Mouse (Mus musculus) CH12.LX (cell line): ENCODE data around the gene Efcab2.

Experiments used
- CTCF ChIP-seq, 2 experiments: IDR thresholded peaks in 1 of 2; conservative IDR thresholded peaks in 1 of 2; 2 replicates each; pipeline ENCODE4 v1.5.1; 2011 to 2012; ENCODE audit warnings: low read depth in 2 of 2, low read length in 2 of 2, improper control_type of control experiment in 1 of 2, inconsistent platforms in 1 of 2, mild to moderate bottlenecking in 1 of 2, moderate library complexity in 1 of 2
- ELF1 ChIP-seq: IDR thresholded peaks from 2 replicates; pipeline ENCODE4 v1.6.1; 2014; ENCODE audit warnings: low read depth, mild to moderate bottlenecking, inconsistent platforms, low read length, improper control_type of control experiment
- MEF2A ChIP-seq: IDR thresholded peaks from 2 replicates; pipeline ENCODE4 v1.6.1; 2014; ENCODE audit warnings: low read depth, mild to moderate bottlenecking, inconsistent platforms, low read length, improper control_type of control experiment, borderline replicate concordance
- POLR2A ChIP-seq: IDR thresholded peaks from 2 replicates; pipeline ENCODE4 v1.6.1; 2011; ENCODE audit warnings: low read depth, mild to moderate bottlenecking, improper control_type of control experiment, low read length
- SMC3 ChIP-seq: IDR thresholded peaks from 2 replicates; pipeline ENCODE4 v1.6.1; 2011; ENCODE audit warnings: low read depth, low read length, improper control_type of control experiment
- UBTF ChIP-seq: IDR thresholded peaks from 2 replicates; pipeline ENCODE4 v1.6.1; 2012; ENCODE audit warnings: low read depth, mild to moderate bottlenecking, inconsistent platforms, low read length, improper control_type of control experiment, moderate library complexity
- ZNF384 ChIP-seq: IDR thresholded peaks from 2 replicates; pipeline ENCODE4 v1.6.1; 2012; ENCODE audit warnings: low read depth, low read length, improper control_type of control experiment, inconsistent platforms

DNA sequence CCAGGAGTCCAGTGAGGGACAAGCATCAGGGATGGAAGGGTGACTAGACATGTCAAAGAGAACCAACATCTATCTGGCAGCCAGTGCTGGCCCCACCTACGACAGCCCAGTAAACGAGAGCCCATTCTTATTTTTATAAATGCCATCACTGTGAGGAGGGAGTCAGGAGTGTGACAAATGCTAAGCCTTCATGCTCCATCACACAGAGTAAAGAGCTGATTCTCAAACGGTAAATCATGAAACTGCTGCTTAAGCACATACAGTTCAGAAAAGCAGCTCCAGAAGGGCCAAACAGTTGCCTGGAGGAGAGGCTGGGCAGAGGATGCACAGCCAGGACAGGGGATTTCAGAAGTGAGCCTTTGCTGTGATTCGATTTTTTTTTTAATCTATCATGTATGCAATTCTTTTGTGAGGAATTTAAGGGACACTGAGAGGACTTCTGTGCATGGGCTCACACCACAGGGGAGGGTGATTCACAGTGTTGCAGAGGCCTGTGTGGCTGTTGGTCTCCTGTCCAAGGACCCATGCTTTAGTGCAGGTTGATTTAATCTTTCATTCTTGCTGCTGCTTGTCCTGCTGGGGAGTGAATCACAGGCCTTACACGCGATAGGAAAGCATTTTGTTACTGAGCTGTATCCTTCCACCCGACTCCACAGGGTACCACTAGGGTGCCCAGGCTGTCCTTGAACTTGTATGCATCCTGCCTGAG, 106.6 kb downstream of the Efcab2 start:
- TF ChIP-seq POLR2A (no peak), CTCF (conservative IDR thresholded peaks at IDR 0.05 in 1 of 2, IDR thresholded peaks at IDR 0.05 in 1 of 2; ENCODE audit: low read depth in 2 of 2, low read length in 2 of 2) (no peak), UBTF (no peak), SMC3 (no peak), ZNF384 (no peak), MEF2A (no peak), ELF1 (no peak)
